Mouse (Mus musculus): ENCODE measurements around the gene Plbd2.

Plbd2 gene

DNA sequence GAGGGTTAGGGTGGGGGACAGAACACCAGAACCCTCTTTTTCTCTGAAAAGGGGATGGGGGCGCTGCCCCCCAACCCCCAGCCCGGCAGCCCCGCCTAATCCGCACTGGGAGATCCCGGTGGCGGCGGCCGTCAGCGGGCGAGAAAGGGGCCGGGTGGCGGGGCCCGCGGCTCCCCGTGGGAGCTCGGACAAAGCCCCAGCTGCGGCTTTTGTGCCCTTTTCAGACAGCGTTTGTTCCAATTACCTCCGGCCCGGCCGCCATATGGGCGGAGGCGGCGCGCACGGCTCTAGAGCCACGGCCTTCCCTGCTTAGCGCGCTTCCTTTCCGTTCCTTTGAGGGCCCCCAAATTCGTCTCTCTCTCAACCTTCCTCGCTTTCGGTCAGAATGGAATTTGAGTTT, 65.4 kb downstream of the Plbd2 start:
- no peak for DNase-seq (ENCODE audit: low read depth, low spot score)

DNA sequence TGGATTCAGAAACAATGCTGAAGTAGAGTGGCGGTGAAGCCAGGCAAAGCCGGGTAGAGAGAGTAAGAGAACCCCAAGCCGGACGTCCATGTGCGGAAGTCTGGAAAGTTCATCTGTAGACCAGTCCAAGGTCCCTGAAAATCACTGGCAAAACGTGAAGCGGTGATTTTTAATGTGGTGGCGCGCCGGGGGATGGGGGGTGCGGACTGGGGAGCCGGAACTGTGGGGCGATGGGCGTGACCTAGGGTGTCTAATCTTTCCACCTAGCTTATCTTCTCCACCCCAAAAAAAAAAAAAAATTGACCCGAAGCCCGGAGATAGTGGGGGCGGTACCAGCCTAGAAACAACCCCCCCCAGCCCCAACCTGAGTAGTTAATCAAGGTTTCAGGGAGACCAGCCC, 65.9 kb downstream of the Plbd2 start:
- DNase-seq (ENCODE audit: low read depth, low spot score) = no peak

DNA sequence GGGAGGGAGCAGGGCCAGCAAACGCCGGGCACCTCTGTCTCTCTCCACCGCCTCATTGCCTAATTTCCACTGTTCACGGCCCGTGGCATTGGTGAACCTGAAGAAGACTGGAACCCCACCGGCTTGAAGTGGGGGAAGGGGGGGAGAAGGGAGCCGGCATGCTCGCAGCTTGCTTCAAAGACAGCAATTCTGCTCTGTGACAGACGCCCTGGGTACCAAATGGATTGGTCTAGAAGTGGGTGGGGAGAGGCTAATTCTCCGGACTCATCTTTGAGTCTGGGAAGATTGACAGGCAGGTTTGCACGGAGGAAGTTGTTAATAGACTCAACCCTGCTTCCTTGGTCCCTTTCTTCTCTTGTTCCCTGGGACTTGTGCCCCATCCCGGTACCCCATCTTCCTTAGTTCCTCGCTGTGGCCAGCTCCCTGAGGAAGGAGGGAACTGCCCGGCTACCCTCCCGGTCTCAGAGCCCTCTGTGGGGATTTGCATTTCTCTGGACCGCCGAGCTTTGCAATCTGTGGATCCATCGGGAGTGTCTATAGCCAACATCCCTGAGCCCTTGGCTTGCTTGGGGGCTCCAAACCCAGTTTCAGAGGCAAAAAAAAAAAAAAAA, 66.4 kb downstream of the Plbd2 start:
- peak; percentile 20 for DNase-seq (ENCODE audit: low read depth, low spot score)

DNA sequence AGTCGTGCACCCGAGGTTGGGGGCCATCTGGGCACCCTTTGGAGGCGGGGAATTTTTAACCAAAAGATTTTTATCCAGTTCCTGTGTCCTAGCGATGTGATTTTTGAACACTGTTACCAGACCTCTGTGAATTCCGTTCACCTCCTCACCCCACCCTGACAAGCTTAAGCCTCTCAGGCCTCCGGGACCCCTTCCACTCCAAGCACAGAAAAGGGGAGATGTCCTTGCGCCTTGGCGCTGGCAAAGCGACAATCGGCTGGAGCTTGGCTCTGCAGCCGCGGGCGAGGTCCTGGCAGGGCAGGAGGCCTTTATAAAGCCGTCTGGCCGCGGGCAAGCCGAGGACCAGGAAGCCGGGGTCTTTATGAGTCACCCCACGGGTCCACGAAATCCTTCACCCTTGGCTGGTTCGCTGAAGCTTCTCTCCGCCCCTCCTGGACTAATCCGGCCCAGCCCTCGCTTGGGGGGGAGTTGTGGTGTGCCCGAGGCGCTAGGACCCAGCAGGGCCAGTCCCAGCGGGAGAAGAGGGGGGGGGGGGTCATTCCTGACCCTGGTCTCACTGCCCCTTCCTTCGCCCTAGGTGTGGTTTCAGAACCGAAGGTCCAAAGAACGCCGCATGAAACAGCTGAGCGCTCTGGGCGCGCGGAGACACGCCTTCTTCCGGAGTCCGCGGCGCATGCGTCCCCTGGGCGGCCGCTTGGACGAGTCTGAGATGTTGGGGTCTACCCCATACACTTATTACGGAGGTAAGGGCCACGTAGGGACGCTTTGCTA, 67.5 kb downstream of the Plbd2 start:
- DNase-seq (ENCODE audit: low read depth, low spot score) = no peak

DNA sequence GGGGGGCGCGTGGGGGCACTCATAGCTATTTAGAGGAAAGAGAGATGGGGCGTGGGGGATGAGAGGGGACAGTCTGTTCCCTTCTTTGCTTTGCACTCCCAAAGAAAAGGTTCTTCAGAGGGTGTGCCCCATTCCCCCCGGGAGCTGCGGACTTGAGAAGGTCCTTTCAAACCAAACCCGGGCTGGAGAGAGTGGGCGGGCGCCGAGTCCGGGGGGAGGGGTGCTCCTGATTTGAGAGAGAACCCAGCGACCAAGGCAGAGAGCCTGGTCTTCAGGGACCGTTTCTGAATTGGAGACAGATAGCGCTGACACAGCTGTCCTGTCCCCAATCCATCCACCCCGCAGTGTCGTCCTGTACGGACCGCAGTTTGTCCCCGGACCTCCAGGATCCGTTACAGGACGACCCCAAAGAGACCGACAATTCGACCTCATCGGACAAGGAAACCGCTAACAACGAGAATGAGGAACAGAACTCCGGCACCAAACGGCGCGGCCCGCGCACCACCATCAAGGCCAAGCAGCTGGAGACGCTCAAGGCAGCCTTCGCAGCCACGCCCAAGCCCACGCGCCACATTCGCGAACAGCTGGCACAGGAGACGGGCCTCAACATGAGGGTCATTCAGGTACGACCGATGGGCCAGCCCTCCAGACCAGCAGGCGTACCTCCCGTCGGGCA, 68.3 kb downstream of the Plbd2 start:
- DNase-seq (ENCODE audit: low read depth, low spot score) = no peak

DNA sequence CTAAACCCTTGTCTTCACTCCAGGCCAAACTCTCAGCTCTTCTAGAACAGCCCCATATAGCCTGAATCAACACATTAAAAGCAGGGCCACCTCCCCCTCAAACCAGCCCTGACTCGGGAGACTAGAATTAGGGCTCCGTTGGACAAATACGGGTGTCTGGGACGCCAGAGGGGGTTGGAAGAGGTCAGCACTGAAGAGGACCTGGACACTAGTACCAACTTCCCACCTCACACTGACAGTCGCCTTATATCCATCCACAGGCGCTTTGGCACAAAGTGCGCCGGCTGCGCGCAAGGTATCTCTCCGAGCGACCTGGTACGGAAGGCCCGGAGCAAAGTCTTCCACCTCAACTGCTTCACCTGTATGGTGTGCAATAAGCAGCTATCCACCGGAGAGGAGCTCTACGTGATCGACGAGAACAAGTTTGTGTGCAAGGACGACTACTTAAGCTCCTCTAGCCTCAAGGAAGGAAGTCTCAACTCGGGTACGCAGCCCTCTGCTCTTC, 69.1 kb downstream of the Plbd2 start:
- no peak for DNase-seq (ENCODE audit: low read depth, low spot score)

Data from CD4-positive, CD25-positive, alpha-beta regulatory T cell, adult 2 months (primary cell).